Mouse (Mus musculus) ovary, postnatal 36 days (tissue): Measurements from ENCODE around the gene Snx20.

Experiments
- DNase-seq: peaks from one replicate; pipeline ENCODE4 v3.0.0; 2022; ENCODE audit warnings: low spot score, mixed read lengths

Snx20 gene

DNA sequence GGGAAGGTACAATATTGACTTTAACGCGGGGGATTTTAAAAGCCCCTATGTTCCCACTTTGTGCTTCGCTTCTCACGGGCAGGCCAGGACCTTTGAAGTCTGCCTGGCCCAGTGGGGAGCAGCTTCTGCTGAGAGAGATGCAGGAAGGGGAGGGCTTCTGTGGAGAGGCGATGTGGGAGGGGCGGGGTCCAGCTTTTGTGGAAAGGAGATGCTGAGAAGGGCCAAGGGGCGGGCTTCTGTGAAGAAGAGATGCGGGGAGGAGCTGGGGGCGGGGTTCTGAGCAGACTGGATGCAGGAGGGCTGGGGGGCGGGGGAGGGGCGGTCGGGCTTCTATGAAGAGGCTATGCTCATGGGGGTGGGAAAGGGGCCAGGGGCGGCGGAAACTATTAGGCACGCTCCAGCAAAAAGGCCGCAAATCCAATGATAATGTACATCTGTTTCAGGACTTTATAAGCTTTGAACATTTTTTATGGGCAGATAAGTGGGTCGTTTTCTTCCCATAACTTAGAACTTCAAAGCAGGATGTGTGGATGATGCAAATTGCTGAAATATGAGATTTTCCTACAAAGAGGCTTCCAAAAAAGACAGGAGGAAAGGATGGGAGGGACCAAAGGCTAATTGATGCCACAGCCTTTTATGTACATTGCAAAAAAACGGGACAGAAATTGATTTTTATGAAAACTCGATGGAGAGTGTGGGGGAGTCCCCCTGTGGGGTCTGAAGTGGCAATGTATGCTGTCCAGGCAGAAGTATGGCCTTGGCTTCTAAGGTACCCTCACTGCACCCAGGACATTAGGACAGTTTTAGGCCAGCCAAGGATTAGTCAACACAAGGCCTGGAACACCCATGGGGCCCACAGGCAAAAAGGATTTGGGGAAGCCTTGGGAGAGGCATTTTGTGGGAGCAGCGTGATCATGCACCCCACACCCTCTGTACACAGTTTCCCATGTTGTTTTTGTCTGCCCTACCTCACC is 31.6 kb downstream of the Snx20 start:
- DNase-seq: peak; percentile 53

GRCm38 (mm10) chr8:88603446-88603989 is 32.4 kb downstream of the Snx20 start:
- DNase-seq: no peak

DNA sequence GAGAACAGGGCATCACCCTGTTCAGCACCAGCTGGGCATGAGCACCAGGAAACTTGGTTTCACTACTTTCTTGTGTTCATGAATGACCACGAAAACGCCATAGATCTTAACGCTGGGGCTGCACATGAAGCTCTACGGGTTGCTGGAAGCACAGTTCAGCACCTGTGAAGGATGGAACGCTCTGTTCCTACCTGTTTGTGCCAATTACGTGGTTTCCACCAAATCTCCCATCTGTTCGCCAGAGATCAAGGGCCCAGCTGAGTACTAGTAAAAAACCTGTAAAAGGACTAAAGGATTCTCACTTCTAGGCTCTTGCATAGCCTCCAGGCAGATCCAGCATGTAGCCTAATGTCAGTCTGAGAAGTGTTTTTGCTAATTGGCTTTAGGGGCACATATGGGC is 36.4 kb downstream of the Snx20 start:
- no peak for DNase-seq

DNA sequence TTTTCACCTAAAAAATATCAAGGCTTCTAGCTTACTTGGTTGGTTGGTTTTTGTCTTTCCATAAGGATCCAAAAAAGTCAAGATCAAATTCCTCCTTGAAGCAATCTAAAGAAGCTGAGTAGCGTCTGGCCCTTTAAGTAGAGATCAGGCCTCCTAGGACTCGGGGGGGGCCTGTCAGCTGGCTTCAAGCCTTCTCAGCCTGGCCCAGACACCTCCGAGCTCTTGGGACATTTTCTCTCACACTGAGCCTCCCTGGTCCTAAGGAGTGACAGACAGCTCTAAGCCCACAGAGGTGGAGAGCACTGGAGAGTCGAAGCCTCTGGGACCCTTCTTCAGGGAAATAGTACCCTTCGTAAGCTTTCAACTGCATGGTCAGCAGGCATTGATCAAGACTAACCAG is 37.4 kb downstream of the Snx20 start:
- DNase-seq: no peak

GRCm38 (mm10) chr8:88596042-88596441 is 39.9 kb downstream of the Snx20 start:
- DNase-seq: no peak

- DNase-seq: no peak
Measured at GRCm38 (mm10) chr8:88593947-88594346, 42.0 kb downstream of the Snx20 start.

- DNase-seq: no peak
Measured at GRCm38 (mm10) chr8:88590226-88590625, 45.7 kb downstream of the Snx20 start.

DNA sequence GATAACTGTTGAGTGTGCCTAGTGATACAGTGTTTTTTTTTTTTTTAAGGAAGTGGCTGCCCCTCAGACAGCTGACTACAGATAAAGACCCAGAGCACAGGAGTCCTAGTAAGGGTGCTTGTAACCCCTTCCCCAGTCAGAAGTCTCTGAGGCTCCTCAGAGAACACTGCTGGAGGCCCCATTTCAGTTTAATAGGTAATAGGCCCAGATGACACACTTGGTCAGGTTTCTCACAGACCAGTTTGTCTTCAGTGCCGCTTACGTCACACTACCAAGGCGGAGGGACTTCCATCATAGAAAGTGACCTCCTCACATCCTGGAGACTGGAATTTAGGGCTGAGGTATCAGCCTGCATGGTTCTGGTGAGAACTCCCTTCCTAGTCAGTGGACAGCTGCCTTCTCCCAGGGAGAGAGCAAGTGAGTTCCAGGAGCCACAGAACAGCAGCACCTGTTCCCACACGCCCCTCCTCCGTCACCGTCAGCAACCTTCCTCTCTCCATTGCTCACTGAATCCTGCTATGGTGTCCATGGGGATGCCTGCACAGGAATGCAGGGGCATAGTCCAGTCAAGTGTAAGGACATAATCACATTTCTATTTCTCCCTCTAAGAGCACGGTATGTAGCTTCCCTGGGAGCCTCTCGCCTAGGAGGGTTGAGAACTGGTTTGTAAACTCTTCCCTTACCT is 47.6 kb downstream of the Snx20 start:
- no peak for DNase-seq

GRCm38 (mm10) chr8:88583863-88584262 is 52.1 kb downstream of the Snx20 start:
- DNase-seq: no peak

DNA sequence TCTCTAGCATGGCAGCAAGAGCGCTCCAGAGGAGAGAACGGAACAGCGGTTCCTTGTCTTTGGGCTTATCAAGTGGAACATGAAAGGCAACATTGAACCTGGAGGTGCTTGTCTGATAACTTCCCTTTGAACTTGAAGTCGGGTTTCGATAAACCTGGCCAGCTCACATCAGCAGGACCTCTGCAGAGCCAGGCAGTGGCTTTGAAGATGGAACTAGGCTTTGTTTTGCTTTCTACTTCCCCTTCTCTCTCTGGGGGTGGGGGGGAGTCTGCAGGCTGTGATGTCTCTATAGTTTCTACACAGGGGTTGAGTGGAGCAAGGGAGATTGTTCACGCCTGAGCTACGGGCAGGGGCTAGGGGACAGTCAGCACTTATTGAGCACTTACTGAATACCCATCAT is 55.1 kb downstream of the Snx20 start:
- DNase-seq: no peak

DNA sequence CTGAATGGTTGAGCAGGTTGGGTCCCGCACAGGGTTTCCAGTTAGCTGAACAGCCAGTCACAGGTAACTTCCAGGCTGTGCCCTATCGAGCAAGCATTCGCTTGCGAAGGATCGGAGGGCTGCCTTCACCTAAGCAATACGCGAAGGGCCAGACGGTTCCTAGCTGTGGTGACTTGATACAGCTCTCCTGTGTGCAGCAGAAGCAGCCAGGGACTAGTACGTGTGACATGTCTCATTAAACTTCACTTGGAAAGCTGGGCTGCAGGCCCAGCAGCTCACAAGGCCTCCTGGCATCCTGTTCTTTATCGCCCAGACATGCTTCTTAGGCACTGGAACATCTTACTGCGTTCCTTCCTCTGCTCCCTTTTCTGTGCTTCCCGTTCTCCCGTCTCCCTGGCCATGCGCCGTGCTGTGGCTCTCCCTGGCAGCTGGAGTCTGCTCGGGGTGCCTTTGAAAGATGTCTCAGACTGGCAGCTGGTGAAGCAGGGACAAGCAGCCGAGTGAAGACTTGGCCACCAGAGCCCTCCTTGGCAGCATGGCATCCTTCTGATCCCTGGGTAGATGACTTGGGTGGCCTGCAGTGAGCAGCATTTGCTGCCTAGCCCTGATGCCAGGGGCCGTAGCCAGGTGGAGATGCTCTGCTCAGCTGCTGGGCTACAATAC is 56.1 kb downstream of the Snx20 start:
- DNase-seq: no peak

- no peak for DNase-seq
Measured at GRCm38 (mm10) chr8:88579246-88579645, 56.7 kb downstream of the Snx20 start.

- DNase-seq: no peak
Measured at GRCm38 (mm10) chr8:88578413-88579175, 57.3 kb downstream of the Snx20 start.

GRCm38 (mm10) chr8:88577666-88578065 is 58.3 kb downstream of the Snx20 start:
- no peak for DNase-seq
